Mouse (Mus musculus) midbrain, embryonic 13.5 days (tissue): ENCODE data around the gene Gpr62. TPM values are rescaled to one million over a fixed set of nuclear protein-coding genes. Genes with fewer than 3 reads are reported as not detected.

Source experiments
- ATAC-seq: fragments of 200-750 bp; cut with Nextera tagmentation; 2 replicates; pipeline ENCODE4 v1.8.0; 2017; ENCODE audit warnings: mild to moderate bottlenecking, moderate TSS enrichment, moderate library complexity
- H3K27ac ChIP-seq: fragments of 300-500 bp; sonication (generic); 2 replicates; pipeline ENCODE4 v1.5.1; 2015; ENCODE audit warnings: inconsistent platforms, mild to moderate bottlenecking, moderate library complexity
- H3K27me3 ChIP-seq: fragments of 300-500 bp; sonication (generic); 2 replicates; pipeline ENCODE4 v1.6.1; 2015; ENCODE audit warnings: mild to moderate bottlenecking, inconsistent platforms
- H3K36me3 ChIP-seq: fragments of 300-500 bp; sonication (generic); 2 replicates; pipeline ENCODE4 v1.6.1; 2015; ENCODE audit warnings: mild to moderate bottlenecking, inconsistent platforms
- H3K4me1 ChIP-seq: fragments of 300-500 bp; sonication (generic); replicated peaks from 2 replicates; pipeline ENCODE4 v1.6.1; 2015; ENCODE audit warnings: inconsistent platforms
- H3K4me2 ChIP-seq: fragments of 300-500 bp; sonication (generic); replicated peaks from 2 replicates; pipeline ENCODE4 v1.6.1; 2015; ENCODE audit warnings: moderate library complexity, mild to moderate bottlenecking, inconsistent platforms
- H3K4me3 ChIP-seq: fragments of 300-500 bp; sonication (generic); replicated peaks from 2 replicates; pipeline ENCODE4 v1.5.1; 2015; ENCODE audit warnings: mild to moderate bottlenecking, inconsistent platforms
- H3K9ac ChIP-seq: fragments of 300-500 bp; sonication (generic); replicated peaks from 2 replicates; pipeline ENCODE4 v1.6.1; 2015; ENCODE audit warnings: mild to moderate bottlenecking, inconsistent platforms
- H3K9me3 ChIP-seq: fragments of 300-500 bp; sonication (generic); 2 replicates; pipeline ENCODE4 v1.6.1; 2016; ENCODE audit warnings: mild to moderate bottlenecking, inconsistent platforms
- WGBS: fragments of 180-500 bp; shearing (Covaris S2); methylation state at CpG from one replicate; pipeline ENCODE4 v1.1.7; 2015; 5-methylcytosine and 5-hydroxymethylcytosine counted together
- polyA plus RNA-seq: library from polyadenylated mRNA; unstranded; fragments of >200 nt; fragmentation: Nextera tagmentation; extraction: Ambion mirVana; gene quantifications from 2 replicates; pipeline ENCODE4 v1.2.1, GENCODE M21; 2015

Gpr62 gene
- polyA plus RNA-seq, 1 experiment from 2014 or later: 0.63 TPM

- Histone ChIP-seq H3K36me3 (peaks cover 46% of the 10 kb centered on the region), H3K4me3 (no peak overlapping the region), H3K4me1 (peaks cover 23% of the 10 kb centered on the region), H3K9ac (no peak overlapping the region), H3K9me3 (no peaks in the 10 kb centered on the region), H3K27ac (no peak overlapping the region), H3K27me3 (no peaks in the 10 kb centered on the region), H3K4me2 (no peak overlapping the region)
- 81% methylated on average over 7 of the region's 7 CpGs for WGBS
- ATAC-seq: no peak
These were observed 32.3 kb downstream of the Gpr62 start for GRCm38 (mm10) chr9:106433389-106433788.

- Histone ChIP-seq H3K9me3 (no peaks in the 10 kb centered on the region), H3K4me3 (peak overlapping the region; percentile 92), H3K36me3 (peaks cover 42% of the 10 kb centered on the region), H3K27ac (peak overlapping the region; percentile 95), H3K4me2 (peak overlapping the region; percentile 89), H3K4me1 (peaks cover 11% of the 10 kb centered on the region), H3K9ac (peak overlapping the region; percentile 98), H3K27me3 (no peaks in the 10 kb centered on the region)
- no peak for ATAC-seq
- WGBS: 3% methylated on average over 4 of the region's 4 CpGs
These were observed 35.8 kb downstream of the Gpr62 start for GRCm38 (mm10) chr9:106430015-106430264.

- peak within 1 kb of the TSS; percentile 89 for H3K4me2 ChIP-seq
- peaks cover 37% of the 10 kb centered on the region for H3K36me3 ChIP-seq
- H3K4me3 ChIP-seq: peak within 1 kb of the TSS; percentile 92
- ATAC-seq: peak; percentile 93
- WGBS: under 1% methylated on average over 55 of the region's 55 CpGs
- H3K27me3 ChIP-seq: no peaks in the 10 kb centered on the region
- H3K27ac ChIP-seq: peak within 1 kb of the TSS; percentile 95
- H3K9ac ChIP-seq: peak within 1 kb of the TSS; percentile 98
- peaks cover 11% of the 10 kb centered on the region for H3K4me1 ChIP-seq
- H3K9me3 ChIP-seq: no peaks in the 10 kb centered on the region
These were observed 36.3 kb downstream of the Gpr62 start, which contains the start of gene Rpl29 for GRCm38 (mm10) chr9:106429221-106430014. Gene Rpl29, plus strand, starts transcription at chr9:106429454.

- peak; percentile 80 for ATAC-seq
These were observed 37.0 kb downstream of the Gpr62 start for GRCm38 (mm10) chr9:106428719-106429220.

GRCm38 (mm10) chr9:106421865-106422160 lies 43.9 kb downstream of the Gpr62 start:
- peak overlapping the region; percentile 41 for H3K4me2 ChIP-seq
- ATAC-seq: peak; percentile 80
- no peaks in the 10 kb centered on the region for H3K9me3 ChIP-seq
- 0% methylated on average over 3 of the region's 3 CpGs for WGBS
- H3K27ac ChIP-seq: peak overlapping the region; percentile 80; the same call in 1 of the 2 replicates
- no peak overlapping the region; the same call in 1 of the 2 replicates for H3K4me3 ChIP-seq
- H3K27me3 ChIP-seq: 0 out of 2 replicates have a peak, but pooled peaks cover 5% of the 10 kb centered on the region
- peaks cover 38% of the 10 kb centered on the region for H3K4me1 ChIP-seq
- H3K9ac ChIP-seq: no peak overlapping the region
- no peaks in the 10 kb centered on the region for H3K36me3 ChIP-seq

More at GRCm38 (mm10) chr9:106428719-106429220, 37.0 kb downstream of the Gpr62 start:
- Histone ChIP-seq H3K9ac (peak overlapping the region; percentile 67), H3K4me1 (peaks cover 11% of the 10 kb centered on the region), H3K4me2 (peak overlapping the region; percentile 89), H3K36me3 (peaks cover 30% of the 10 kb centered on the region), H3K27me3 (no peaks in the 10 kb centered on the region), H3K9me3 (no peaks in the 10 kb centered on the region), H3K4me3 (peak overlapping the region; percentile 92), H3K27ac (peak overlapping the region; percentile 91)
- 15% methylated on average over 11 of the region's 11 CpGs for WGBS

- no peaks in the 10 kb centered on the region for H3K9me3 ChIP-seq
- H3K4me3 ChIP-seq: no peak overlapping the region; the same call in 1 of the 2 replicates
- peaks cover 38% of the 10 kb centered on the region for H3K4me1 ChIP-seq
- peak overlapping the region; percentile 80 for H3K27ac ChIP-seq
- H3K4me2 ChIP-seq: peak overlapping the region; percentile 41
- H3K9ac ChIP-seq: peak overlapping the region; percentile 14; the same call in 1 of the 2 replicates
- H3K27me3 ChIP-seq: 0 out of 2 replicates have a peak, but pooled peaks cover 5% of the 10 kb centered on the region
- ATAC-seq: peak; percentile 37
- 4% methylated on average over 18 of the region's 18 CpGs for WGBS
- H3K36me3 ChIP-seq: no peaks in the 10 kb centered on the region
These were observed 44.5 kb downstream of the Gpr62 start for GRCm38 (mm10) chr9:106421033-106421864.

GRCm38 (mm10) chr9:106420608-106421007 lies 45.1 kb downstream of the Gpr62 start:
- Histone ChIP-seq H3K4me3 (no peak overlapping the region), H3K9ac (peak overlapping the region; percentile 14; the same call in 1 of the 2 replicates), H3K27ac (peak overlapping the region; percentile 80), H3K4me1 (peaks cover 38% of the 10 kb centered on the region), H3K4me2 (peak overlapping the region; percentile 41), H3K36me3 (no peaks in the 10 kb centered on the region), H3K9me3 (no peaks in the 10 kb centered on the region), H3K27me3 (0 out of 2 replicates have a peak, but pooled peaks cover 5% of the 10 kb centered on the region)
- peak; percentile 19; the same call in 1 of the 2 replicates for ATAC-seq
- 0% methylated on average over 2 of the region's 2 CpGs for WGBS

GRCm38 (mm10) chr9:106417841-106418625 lies 47.7 kb downstream of the Gpr62 start:
- 16% methylated on average over 29 of the region's 29 CpGs for WGBS

GRCm38 (mm10) chr9:106416826-106417225 lies 48.9 kb downstream of the Gpr62 start:
- H3K9me3 ChIP-seq: no peaks in the 10 kb centered on the region
- ATAC-seq: no peak
- no peak overlapping the region for H3K27ac ChIP-seq
- H3K27me3 ChIP-seq: 0 out of 2 replicates have a peak, but pooled peaks cover 5% of the 10 kb centered on the region
- WGBS: 92% methylated on average over 6 of the region's 6 CpGs
- H3K4me2 ChIP-seq: no peak overlapping the region
- H3K4me3 ChIP-seq: no peak overlapping the region
- no peaks in the 10 kb centered on the region for H3K36me3 ChIP-seq
- peaks cover 38% of the 10 kb centered on the region for H3K4me1 ChIP-seq
- H3K9ac ChIP-seq: no peak overlapping the region

More at GRCm38 (mm10) chr9:106417841-106418625, 47.7 kb downstream of the Gpr62 start:
- Histone ChIP-seq H3K27ac (no peak overlapping the region; the same call in 1 of the 2 replicates), H3K9ac (peak overlapping the region; percentile 64), H3K27me3 (0 out of 2 replicates have a peak, but pooled peaks cover 5% of the 10 kb centered on the region), H3K36me3 (no peaks in the 10 kb centered on the region), H3K9me3 (no peaks in the 10 kb centered on the region), H3K4me3 (peak overlapping the region; percentile 23), H3K4me1 (peaks cover 38% of the 10 kb centered on the region), H3K4me2 (peak overlapping the region; percentile 53)
- peak; percentile 55 for ATAC-seq
